Comparison of ENCODE assay signal across 12 mouse cellular contexts in the genomic region with DNA sequence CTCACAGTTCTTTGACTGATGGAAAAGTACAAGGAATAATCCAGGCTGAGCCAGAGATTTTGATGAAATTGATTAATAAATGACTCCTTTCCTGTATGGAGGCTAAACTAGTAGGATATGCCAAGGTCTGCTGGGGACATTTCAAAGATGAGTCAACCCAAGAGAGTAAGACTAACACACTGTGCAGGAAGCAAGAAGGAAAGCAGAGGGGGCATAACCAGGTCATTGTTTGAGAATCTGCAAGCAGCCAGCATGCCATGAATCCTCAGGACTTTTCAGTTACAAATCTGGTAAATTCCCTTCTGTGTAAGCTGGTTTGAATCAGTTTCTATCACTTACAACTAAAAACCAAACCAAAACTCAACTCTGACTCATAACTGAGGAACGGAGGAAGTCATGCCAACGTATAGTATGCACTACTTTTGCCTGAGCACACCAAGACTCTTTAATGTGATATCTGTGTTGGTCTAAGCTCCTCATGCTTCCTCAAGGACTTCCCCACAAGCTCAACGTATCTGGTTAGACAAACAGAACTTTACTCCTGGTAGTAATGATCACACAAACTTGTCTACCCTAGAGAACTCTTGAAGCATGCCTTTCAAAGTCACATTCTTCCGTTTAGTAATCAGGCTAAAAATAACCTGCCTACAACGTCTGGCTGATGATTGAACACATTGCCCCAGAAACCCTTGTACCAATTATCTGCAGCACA.
DNase-seq lines count a peak whose midpoint lies in the region; ATAC-seq and TF ChIP-seq lines count a peak whose summit lies in the region.
"Had no signal": no experiment of that assay in that cellular context is flagged by ENCODE, and none has a peak within 500 bp of the region (broad histone marks: within the 10 kb centered on the region; RNA-seq: fewer than 3 reads in every experiment).

No protein-coding gene starts in this region.

- H3K4me2 ChIP-seq in heart, postnatal 0 days (ENCODE audit: low read depth, low read length): no peak overlapping the region
- H3K4me2 ChIP-seq: liver, embryonic 13.5 days had no signal

- peak; percentile 86 for DNase-seq in kidney, adult 9 months
- DNase-seq in kidney, adult 18-20 months: no peak
- peak; percentile 61 for DNase-seq in heart, postnatal 0 days (ENCODE audit: low spot score)
- no peak for DNase-seq in ovary, postnatal 14 days (ENCODE audit: low spot score)
- DNase-seq: cerebellum, adult 18-20 months; liver, embryonic 13.5 days; thymus, postnatal 25 days had no signal

- no peaks in the 10 kb centered on the region for H3K79me3 ChIP-seq in C2C12 (ENCODE audit: low read depth)

- no peaks in the 10 kb centered on the region for H3K79me2 ChIP-seq in C2C12 (ENCODE audit: control insufficient read depth, insufficient read depth)

- H3K27me3 ChIP-seq in C2C12 (ENCODE audit: control insufficient read depth, insufficient read depth, insufficient read length): no peaks in the 10 kb centered on the region
- no peaks in the 10 kb centered on the region for H3K27me3 ChIP-seq in heart, postnatal 0 days (ENCODE audit: control insufficient read depth, insufficient read depth, low read length)
- H3K27me3 ChIP-seq: liver, embryonic 13.5 days had no signal

- no peaks in the 10 kb centered on the region for H3K36me3 ChIP-seq in C2C12 (ENCODE audit: control insufficient read depth, insufficient read depth)
- no peaks in the 10 kb centered on the region for H3K36me3 ChIP-seq in heart, postnatal 0 days (replicated peaks; ENCODE audit: control insufficient read depth, insufficient read depth, low read length)
- H3K36me3 ChIP-seq: liver, embryonic 13.5 days had no signal

- ATAC-seq in heart, postnatal 0 days (ENCODE audit: insufficient read depth, low read depth): peak; percentile 81
- no peak for ATAC-seq in megakaryocyte-erythroid progenitor cell, adult 5-6 weeks (replicated peaks; ENCODE audit: low FRiP score, low TSS enrichment, poor library complexity, severe bottlenecking)

- no peaks in the 10 kb centered on the region for H3K9me3 ChIP-seq in heart, postnatal 0 days (replicated peaks; ENCODE audit: control insufficient read depth, low read length)

- no peak overlapping the region for H3ac ChIP-seq in C2C12 (ENCODE audit: control insufficient read depth, insufficient read length, low read depth)

- no peak overlapping the region for H3K4me3 ChIP-seq in C2C12 (ENCODE audit: insufficient read depth, poor library complexity, severe bottlenecking)
- no peak overlapping the region for H3K4me3 ChIP-seq in brown adipose tissue, adult 24 weeks (ENCODE audit: insufficient read depth, low read depth, low read length)
- no peak overlapping the region for H3K4me3 ChIP-seq in heart, postnatal 0 days (ENCODE audit: low read depth, low read length)
- H3K4me3 ChIP-seq: erythroblast, embryonic 14.5 days; layer of hippocampus, adult 2 months; liver, embryonic 13.5 days had no signal

- TF ChIP-seq CTCF in C2C12 (IDR thresholded peaks at IDR 0.05; ENCODE audit: control insufficient read depth, insufficient read depth, insufficient read length): no peak
- no peak for TF ChIP-seq CTCF in heart, postnatal 0 days (IDR thresholded peaks at IDR 0.05; ENCODE audit: low read depth)

- H3K27ac ChIP-seq in brown adipose tissue, adult 24 weeks (replicated peaks; ENCODE audit: low read depth, low read length): peak overlapping the region; percentile 95
- H3K27ac ChIP-seq in heart, postnatal 0 days (ENCODE audit: low read depth): peak overlapping the region; percentile 81
- H3K27ac ChIP-seq: layer of hippocampus, adult 2 months; liver, embryonic 13.5 days had no signal

- H3K9ac ChIP-seq in heart, postnatal 0 days (replicated peaks; ENCODE audit: low read depth, low read length): no peak overlapping the region
- H3K9ac ChIP-seq: liver, embryonic 13.5 days had no signal

- peaks cover 13% of the 10 kb centered on the region; the same call in 1 of the 2 replicates for H3K4me1 ChIP-seq in brown adipose tissue, adult 24 weeks (ENCODE audit: control insufficient read depth, insufficient read depth, insufficient read length, low read length)
- peaks cover 11% of the 10 kb centered on the region; the same call in 1 of the 2 replicates for H3K4me1 ChIP-seq in heart, postnatal 0 days (ENCODE audit: control insufficient read depth, insufficient read depth)
- H3K4me1 ChIP-seq: liver, embryonic 13.5 days had no signal

- WGBS in heart, postnatal 0 days: 23% methylated on average over 5 of the region's 5 CpGs

- TF ChIP-seq EP300 in heart, postnatal 0 days (IDR thresholded peaks at IDR 0.05; ENCODE audit: low read depth): 0 out of 2 replicates have a peak, but pooled peaks have one; percentile 33

TF ChIP-seq in C2C12, 6 proteins besides CTCF, POLR2A, EP300 and RAD21:
- TF ChIP-seq USF1 (IDR thresholded peaks at IDR 0.05; ENCODE audit: low read depth) (no peak), MAX (IDR thresholded peaks at IDR 0.05) (peak; percentile 26), MYOD1 (IDR thresholded peaks at IDR 0.05; ENCODE audit: control insufficient read depth, insufficient read length, low read depth) (no peak)

Comparison
In these comparisons a context has a peak if more than half of its experiments do, and no peak if none do; other contexts are left out.
1. DNase-seq: peak in kidney, adult 9 months (single experiment) and heart, postnatal 0 days (single experiment); none in kidney, adult 18-20 months (single experiment) and ovary, postnatal 14 days (single experiment).